Mouse (Mus musculus) liver, adult 2 months (tissue): ENCODE results near the gene Ubash3b.

Experiments used
- CTCF ChIP-seq: fragments of 200-500 bp; IDR thresholded peaks from 2 replicates; pipeline ENCODE4 v1.5.1; 2011; ENCODE audit warnings: low read depth, low read length, control low read depth
- POLR2A ChIP-seq: fragments of 200-500 bp; IDR thresholded peaks from 2 replicates; pipeline ENCODE4 v1.6.1; 2011; ENCODE audit warnings: low read length, control low read depth; ENCODE audit not compliant: insufficient read depth; ENCODE audit errors: extremely low read depth

DNA sequence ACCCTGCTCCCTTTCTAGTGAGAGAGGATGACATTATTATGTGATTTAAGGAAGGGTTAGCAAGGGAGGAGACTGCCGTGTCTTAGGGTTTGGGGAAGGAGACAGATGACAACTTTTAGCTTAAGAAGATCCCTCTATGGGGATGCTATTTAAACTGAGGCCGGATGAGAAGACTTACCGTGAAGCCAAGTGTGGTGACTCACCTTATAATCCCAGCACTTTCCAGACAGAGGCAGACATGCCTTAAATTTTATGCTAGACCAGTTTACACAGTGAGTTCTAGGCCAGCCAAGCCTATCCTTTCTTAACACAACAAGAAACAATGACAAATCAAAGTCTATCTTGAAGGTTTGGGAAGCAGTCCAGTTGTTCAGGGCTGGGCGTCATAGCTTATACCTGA, 26.4 kb upstream of the Ubash3b start:
- TF ChIP-seq POLR2A (no peak), CTCF (no peak)
